Comparison of ENCODE assay signal across 11 mouse cellular contexts in genomic region chr13:107493765-107494164, GRCm38 (mm10).
A peak's percentile ranks its signal among the peaks of the same experiment; 100 is the strongest.
DNase-seq lines count a peak whose midpoint lies in the region; ATAC-seq lines count a peak whose summit lies in the region.
"Had no signal": no experiment of that assay in that cellular context is flagged by ENCODE, and none has a peak within 500 bp of the region (broad histone marks: within the 10 kb centered on the region; RNA-seq: fewer than 3 reads in every experiment).

No protein-coding gene starts in this region.

- DNase-seq in hindbrain, embryonic 10.5 days (ENCODE audit: low spot score), result no peak
- peak; percentile 87 for DNase-seq in cerebellum, adult 11-12 months
- DNase-seq in heart, adult 8-10 months (ENCODE audit: low spot score), result peak; percentile 60
- DNase-seq in layer of hippocampus, postnatal 10 days (ENCODE audit: low spot score in 2 of 2), result peak; percentile 69 to 75
- peak; percentile 72 to 89 for DNase-seq in lung, postnatal 4 days
- no peak for DNase-seq in natural killer cell, adult 2 months (ENCODE audit: low spot score in 2 of 2)
- DNase-seq in thymus, postnatal 25 days, result no peak

- H3K36me3 ChIP-seq in hindbrain, embryonic 16.5 days (ENCODE audit: control insufficient read depth, insufficient read depth, low read length), result no peaks in the 10 kb centered on the region
- H3K36me3 ChIP-seq in hindbrain, embryonic 10.5 days, result no peaks in the 10 kb centered on the region
- H3K36me3 ChIP-seq: G1E; stomach, embryonic 15.5 days had no signal

- peak overlapping the region; percentile 33 for H3K4me2 ChIP-seq in hindbrain, embryonic 16.5 days (ENCODE audit: low read length)
- H3K4me2 ChIP-seq: stomach, embryonic 15.5 days had no signal

- ATAC-seq in hindbrain, embryonic 16.5 days, result peak; percentile 72

- H3K9me3 ChIP-seq in hindbrain, embryonic 16.5 days (ENCODE audit: control insufficient read depth, low read length), result no peaks in the 10 kb centered on the region
- H3K9me3 ChIP-seq in hindbrain, embryonic 10.5 days, result no peaks in the 10 kb centered on the region
- H3K9me3 ChIP-seq: G1E; stomach, embryonic 15.5 days had no signal

- no peaks in the 10 kb centered on the region for H3K4me1 ChIP-seq in hindbrain, embryonic 16.5 days (ENCODE audit: control insufficient read depth, insufficient read depth, low read depth, low read length)
- peaks cover 17% of the 10 kb centered on the region; the same call in 1 of the 2 replicates for H3K4me1 ChIP-seq in hindbrain, embryonic 10.5 days (replicated peaks)
- H3K4me1 ChIP-seq: stomach, embryonic 15.5 days had no signal

- H3K27ac ChIP-seq in hindbrain, embryonic 16.5 days (ENCODE audit: low read depth, low read length), result no peak overlapping the region
- no peak overlapping the region for H3K27ac ChIP-seq in hindbrain, embryonic 10.5 days
- H3K27ac ChIP-seq: macrophage; stomach, embryonic 15.5 days had no signal

- no peak overlapping the region for H3K4me3 ChIP-seq in hindbrain, embryonic 16.5 days (ENCODE audit: low read length)
- no peak overlapping the region for H3K4me3 ChIP-seq in hindbrain, embryonic 10.5 days
- H3K4me3 ChIP-seq: stomach, embryonic 15.5 days had no signal

- H3K9ac ChIP-seq in hindbrain, embryonic 16.5 days (ENCODE audit: low read depth, low read length), result no peak overlapping the region
- H3K9ac ChIP-seq: stomach, embryonic 15.5 days had no signal

- no peaks in the 10 kb centered on the region for H3K27me3 ChIP-seq in hindbrain, embryonic 16.5 days (replicated peaks; ENCODE audit: control insufficient read depth, insufficient read depth, low read length)
- H3K27me3 ChIP-seq in hindbrain, embryonic 10.5 days (ENCODE audit: insufficient read depth, poor library complexity, severe bottlenecking), result 0 out of 2 replicates have a peak, but pooled peaks cover 5% of the 10 kb centered on the region
- H3K27me3 ChIP-seq: stomach, embryonic 15.5 days had no signal

- WGBS in hindbrain, embryonic 16.5 days, result 62% methylated on average over 13 of the region's 13 CpGs
- WGBS in hindbrain, embryonic 10.5 days, result 91% methylated on average over 13 of the region's 13 CpGs

Comparison
In these comparisons a context has a peak if more than half of its experiments do, and no peak if none do; other contexts are left out.
1. DNase-seq: peak in cerebellum, adult 11-12 months (single experiment), heart, adult 8-10 months (single experiment), layer of hippocampus, postnatal 10 days (2 of 2) and lung, postnatal 4 days (2 of 2); none in hindbrain, embryonic 10.5 days (single experiment), natural killer cell, adult 2 months (0 of 2) and thymus, postnatal 25 days (single experiment).